Mouse (Mus musculus) bone marrow, adult 2 months (tissue): Measurements from ENCODE around the gene Dmac2. TPM values are rescaled to one million over a fixed set of nuclear protein-coding genes. Genes with fewer than 3 reads are reported as not detected.
"Not testable (repeated sequence)": the region's sequence is repeated elsewhere in the genome, so short reads cannot be mapped to it uniquely, and the experiment has no call there.

Experiments used
- H3K27ac ChIP-seq: fragments of 200-500 bp; 2 replicates; pipeline ENCODE4 v1.5.1; 2012; ENCODE audit warnings: low read depth, mild to moderate bottlenecking, control low read depth, inconsistent platforms, low read length; ENCODE audit not compliant: control insufficient read depth, poor library complexity, insufficient read depth
- H3K4me1 ChIP-seq: fragments of 200-500 bp; 2 replicates; pipeline ENCODE4 v1.6.1; 2011; ENCODE audit warnings: low read length; ENCODE audit not compliant: control insufficient read depth, insufficient read depth
- H3K4me3 ChIP-seq: fragments of 200-500 bp; replicated peaks from 2 replicates; pipeline ENCODE3; 2011; ENCODE audit warnings: mild to moderate bottlenecking, low read depth, low read length, control low read depth; ENCODE audit not compliant: control insufficient read depth
- CTCF ChIP-seq: fragments of 200-500 bp; IDR thresholded peaks from 2 replicates; pipeline ENCODE4 v1.5.1; 2011; ENCODE audit warnings: low read length, control low read depth; ENCODE audit not compliant: control insufficient read depth, insufficient read depth
- POLR2A ChIP-seq: fragments of 200-500 bp; IDR thresholded peaks from 2 replicates; pipeline ENCODE4 v1.6.1; 2011; ENCODE audit warnings: low read depth, mild to moderate bottlenecking, control low read depth, low read length, borderline replicate concordance; ENCODE audit not compliant: control insufficient read depth
- WGBS: fragments of 180-500 bp; shearing (Covaris S2); methylation state at CpG from one replicate; pipeline ENCODE4 v1.1.7; 2018; 5-methylcytosine and 5-hydroxymethylcytosine counted together
- polyA plus RNA-seq: library from polyadenylated mRNA; stranded (reverse); fragments of >200 nt; gene quantifications from 2 replicates; pipeline ENCODE4 v1.2.4, GENCODE M21; 2011; ENCODE audit warnings: low replicate concordance; ENCODE audit not compliant: missing spikeins, insufficient read depth, insufficient read length

The Dmac2 gene
- polyA plus RNA-seq = 11.5 and 23.1 TPM in 2 replicates

GRCm38 (mm10) chr7:25618865-25619721, at the start of gene Dmac2:
Gene Dmac2 (plus strand): TSS chr7:25619414.
- H3K4me3 ChIP-seq = peak within 1 kb of the TSS; percentile 61
- H3K27ac ChIP-seq = peak within 1 kb of the TSS; percentile 23
- no peaks in the 10 kb centered on the region for H3K4me1 ChIP-seq
- WGBS = 1% methylated on average over 53 of the region's 53 CpGs
- TF ChIP-seq POLR2A = peak; percentile 47; the same call in 1 of the 2 replicates
- TF ChIP-seq CTCF = no peak

- not testable (repeated sequence) for H3K4me1 ChIP-seq, H3K27ac ChIP-seq, H3K4me3 ChIP-seq
- WGBS = 60% methylated on average over 5 of the region's 5 CpGs
Observed at GRCm38 (mm10) chr7:25573806-25574205, 45.4 kb upstream of the Dmac2 start.

- TF ChIP-seq CTCF (no peak), POLR2A (no peak)
- Histone ChIP-seq H3K4me3 (no peak overlapping the region), H3K27ac (no peak overlapping the region), H3K4me1 (peaks cover 4% of the 10 kb centered on the region)
- WGBS = 81% methylated on average over 5 of the region's 5 CpGs
Observed at GRCm38 (mm10) chr7:25575105-25575504, 44.1 kb upstream of the Dmac2 start.

GRCm38 (mm10) chr7:25575870-25576269, 43.3 kb upstream of the Dmac2 start:
- 61% methylated on average over 8 of the region's 8 CpGs for WGBS
- no peak overlapping the region for H3K27ac ChIP-seq

GRCm38 (mm10) chr7:25576308-25576707, 42.9 kb upstream of the Dmac2 start:
- 43% methylated on average over 6 of the region's 6 CpGs for WGBS
- H3K4me3 ChIP-seq, H3K4me1 ChIP-seq: not testable (repeated sequence)
- H3K27ac ChIP-seq = peak overlapping the region; percentile 93

More at GRCm38 (mm10) chr7:25575870-25576269, 43.3 kb upstream of the Dmac2 start:
- H3K4me3 ChIP-seq = no peak overlapping the region
- TF ChIP-seq POLR2A = no peak
- TF ChIP-seq CTCF = no peak
- H3K4me1 ChIP-seq = peaks cover 4% of the 10 kb centered on the region

- H3K4me1 ChIP-seq, H3K4me3 ChIP-seq: not testable (repeated sequence)
- H3K27ac ChIP-seq = peak overlapping the region; percentile 93
- 30% methylated on average over 14 of the region's 14 CpGs for WGBS
Observed at GRCm38 (mm10) chr7:25576793-25577437, 42.3 kb upstream of the Dmac2 start.

- TF ChIP-seq CTCF (no peak), POLR2A (no peak)
- Histone ChIP-seq H3K4me1 (peaks cover 4% of the 10 kb centered on the region), H3K27ac (no peak overlapping the region), H3K4me3 (no peak overlapping the region)
- 44% methylated on average over 10 of the region's 10 CpGs for WGBS
Observed at GRCm38 (mm10) chr7:25579441-25579840, 39.8 kb upstream of the Dmac2 start.

- H3K4me3 ChIP-seq = no peak overlapping the region
- H3K4me1 ChIP-seq = no peaks in the 10 kb centered on the region; the same call in 1 of the 2 replicates
- 81% methylated on average over 15 of the region's 15 CpGs for WGBS
- TF ChIP-seq POLR2A = no peak
- TF ChIP-seq CTCF = no peak
- no peak overlapping the region for H3K27ac ChIP-seq
Observed at GRCm38 (mm10) chr7:25582301-25582810, 36.9 kb upstream of the Dmac2 start.

- Histone ChIP-seq H3K4me1 (no peaks in the 10 kb centered on the region; the same call in 1 of the 2 replicates), H3K4me3 (no peak overlapping the region)
- 71% methylated on average over 5 of the region's 5 CpGs for WGBS
Observed at GRCm38 (mm10) chr7:25584651-25585050, 34.6 kb upstream of the Dmac2 start.

More at GRCm38 (mm10) chr7:25584651-25585050, 34.6 kb upstream of the Dmac2 start:
- TF ChIP-seq CTCF (no peak), POLR2A (no peak)
- no peak overlapping the region for H3K27ac ChIP-seq
